In genomic region chr4:142023166-142023565, GRCm38 (mm10) we compare ENCODE assay signal across 28 mouse cellular contexts. TPM values are rescaled to one million over a fixed set of nuclear protein-coding genes. Genes with fewer than 3 reads are reported as not detected.
DNase-seq lines count a peak whose midpoint lies in the region; ATAC-seq and TF ChIP-seq lines count a peak whose summit lies in the region.
"Had no signal": no experiment of that assay in that cellular context is flagged by ENCODE, and none has a peak within 500 bp of the region (broad histone marks: within the 10 kb centered on the region; RNA-seq: fewer than 3 reads in every experiment).

No protein-coding gene starts in this region.

- ATAC-seq in lung, postnatal 0 days, result peak; percentile 55; the same call in 1 of the 2 replicates
- no peak for ATAC-seq in forebrain, embryonic 16.5 days
- ATAC-seq: hindbrain, postnatal 0 days; intestine, postnatal 0 days; liver, embryonic 12.5 days; liver, postnatal 0 days had no signal

- DNase-seq in lung, postnatal 0 days (ENCODE audit: low spot score), result peak; percentile 58
- DNase-seq in lung, postnatal 14 days, result no peak
- no peak for DNase-seq in ovary, adult 18-20 months (ENCODE audit: low spot score)
- no peak for DNase-seq in layer of hippocampus, postnatal 36 days
- DNase-seq: adrenal gland, postnatal 25 days; cerebellum, adult 18-20 months; cerebellum, postnatal 10 days; gastrocnemius, postnatal 10 days; heart, postnatal 14 days; kidney, postnatal 36 days; liver, postnatal 0 days; midbrain, embryonic 14.5 days; right cerebral cortex, postnatal 25 days; thymus, postnatal 25 days had no signal

- no peaks in the 10 kb centered on the region for H3K4me1 ChIP-seq in lung, postnatal 0 days (ENCODE audit: insufficient read depth, low read depth, low read length)
- peaks cover 18% of the 10 kb centered on the region for H3K4me1 ChIP-seq in bone marrow macrophage, adult 2 months (ENCODE audit: control insufficient read depth, insufficient read depth, low read length)
- H3K4me1 ChIP-seq in forebrain, embryonic 16.5 days (replicated peaks; ENCODE audit: control insufficient read depth, insufficient read depth, low read length), result no peaks in the 10 kb centered on the region
- H3K4me1 ChIP-seq: embryonic facial prominence, embryonic 15.5 days; forebrain, embryonic 12.5 days; hindbrain, embryonic 12.5 days; neural tube, embryonic 15.5 days; stomach, embryonic 15.5 days had no signal

- TF ChIP-seq POLR2A in bone marrow macrophage, adult 2 months (IDR thresholded peaks at IDR 0.05; ENCODE audit: borderline replicate concordance, low read depth, low read length), result no peak

- H3K27ac ChIP-seq in lung, postnatal 0 days (ENCODE audit: low read length), result no peak overlapping the region
- H3K27ac ChIP-seq in bone marrow macrophage, adult 2 months (ENCODE audit: insufficient read depth, low read depth, low read length), result peak overlapping the region; percentile 34; the same call in 1 of the 2 replicates
- peak overlapping the region; percentile 17; the same call in 1 of the 2 replicates for H3K27ac ChIP-seq in macrophage
- H3K27ac ChIP-seq in forebrain, embryonic 16.5 days (ENCODE audit: low read length), result no peak overlapping the region
- H3K27ac ChIP-seq: embryonic facial prominence, embryonic 10.5 days; embryonic facial prominence, embryonic 15.5 days; forebrain, embryonic 12.5 days; hindbrain, embryonic 12.5 days; hindbrain, postnatal 0 days; limb, embryonic 12.5 days; liver, embryonic 12.5 days; neural tube, embryonic 15.5 days; stomach, embryonic 15.5 days had no signal

- H3K27me3 ChIP-seq in lung, postnatal 0 days (replicated peaks; ENCODE audit: insufficient read depth, low read length), result no peaks in the 10 kb centered on the region
- no peaks in the 10 kb centered on the region for H3K27me3 ChIP-seq in forebrain, embryonic 16.5 days (replicated peaks; ENCODE audit: control insufficient read depth, insufficient read depth, low read length)
- H3K27me3 ChIP-seq: embryonic facial prominence, embryonic 15.5 days; hindbrain, embryonic 12.5 days; limb, embryonic 12.5 days; neural tube, embryonic 15.5 days; stomach, embryonic 15.5 days had no signal

- H3K4me2 ChIP-seq in lung, postnatal 0 days (replicated peaks; ENCODE audit: low read depth, low read length), result no peak overlapping the region
- no peak overlapping the region for H3K4me2 ChIP-seq in forebrain, embryonic 16.5 days (ENCODE audit: low read length)
- H3K4me2 ChIP-seq: embryonic facial prominence, embryonic 15.5 days; forebrain, embryonic 12.5 days; hindbrain, embryonic 12.5 days; limb, embryonic 12.5 days; liver, embryonic 12.5 days; neural tube, embryonic 15.5 days; stomach, embryonic 15.5 days had no signal

- no peak for TF ChIP-seq CTCF in lung, postnatal 0 days (IDR thresholded peaks at IDR 0.05)
- no peak for TF ChIP-seq CTCF in bone marrow macrophage, adult 2 months (IDR thresholded peaks at IDR 0.05; ENCODE audit: low read depth, low read length)

- no peaks in the 10 kb centered on the region for H3K36me3 ChIP-seq in lung, postnatal 0 days (ENCODE audit: insufficient read depth, low read length)
- no peaks in the 10 kb centered on the region for H3K36me3 ChIP-seq in macrophage (ENCODE audit: inconsistent target)
- H3K36me3 ChIP-seq in forebrain, embryonic 16.5 days (ENCODE audit: control insufficient read depth, insufficient read depth), result no peaks in the 10 kb centered on the region
- H3K36me3 ChIP-seq: embryonic facial prominence, embryonic 10.5 days; embryonic facial prominence, embryonic 15.5 days; forebrain, embryonic 12.5 days; G1E; hindbrain, embryonic 12.5 days; limb, embryonic 12.5 days; liver, embryonic 12.5 days; neural tube, embryonic 15.5 days; stomach, embryonic 15.5 days had no signal

- 54% methylated on average over 4 of the region's 4 CpGs for WGBS in lung, postnatal 0 days
- 48% methylated on average over 4 of the region's 4 CpGs for WGBS in macrophage (ENCODE audit: missing documents)
- 78% methylated on average over 4 of the region's 4 CpGs for whole genome bisulfite sequencing in forebrain, embryonic 16.5 days

- H3K9me3 ChIP-seq in lung, postnatal 0 days (ENCODE audit: low read length), result no peaks in the 10 kb centered on the region
- H3K9me3 ChIP-seq in forebrain, embryonic 16.5 days (ENCODE audit: control insufficient read depth, low read length), result no peaks in the 10 kb centered on the region
- H3K9me3 ChIP-seq: embryonic facial prominence, embryonic 15.5 days; forebrain, embryonic 12.5 days; hindbrain, embryonic 12.5 days; limb, embryonic 12.5 days; liver, embryonic 12.5 days; neural tube, embryonic 15.5 days; stomach, embryonic 15.5 days had no signal

- H3K9ac ChIP-seq in lung, postnatal 0 days (replicated peaks; ENCODE audit: low read depth), result no peak overlapping the region
- H3K9ac ChIP-seq in forebrain, embryonic 16.5 days (replicated peaks; ENCODE audit: low read depth, low read length), result no peak overlapping the region
- H3K9ac ChIP-seq: embryonic facial prominence, embryonic 15.5 days; forebrain, embryonic 12.5 days; hindbrain, embryonic 12.5 days; limb, embryonic 12.5 days; liver, embryonic 12.5 days; liver, postnatal 0 days; neural tube, embryonic 15.5 days; stomach, embryonic 15.5 days had no signal

- peaks cover 26% of the 10 kb centered on the region; the same call in 1 of the 2 replicates for H3K79me2 ChIP-seq in macrophage (ENCODE audit: inconsistent target)

- TF ChIP-seq EP300 in lung, postnatal 0 days (IDR thresholded peaks at IDR 0.05), result no peak

- H3K4me3 ChIP-seq in lung, postnatal 0 days (ENCODE audit: low read depth, low read length), result no peak overlapping the region
- H3K4me3 ChIP-seq in bone marrow macrophage, adult 2 months (ENCODE audit: insufficient read depth, low read length), result no peak overlapping the region; the same call in 1 of the 2 replicates
- no peak overlapping the region for H3K4me3 ChIP-seq in macrophage (ENCODE audit: inconsistent target)
- no peak overlapping the region for H3K4me3 ChIP-seq in forebrain, embryonic 16.5 days (replicated peaks; ENCODE audit: low read length)
- H3K4me3 ChIP-seq: embryonic facial prominence, embryonic 10.5 days; embryonic facial prominence, embryonic 15.5 days; forebrain, embryonic 12.5 days; hindbrain, embryonic 12.5 days; limb, embryonic 12.5 days; liver, embryonic 12.5 days; neural tube, embryonic 15.5 days; stomach, embryonic 15.5 days had no signal

RNA-seq across cellular contexts. Expression of gene Fhad1, which starts 8.3 kb away (rescaled TPM):
- 6.5 and 8.3 TPM in 2 replicates for polyA plus RNA-seq in lung, postnatal 0 days (2015; fragmentation: Nextera tagmentation; extraction: Ambion mirVana)
- polyA plus RNA-seq in bone marrow macrophage, adult 2 months (2012; ENCODE audit: insufficient read depth, insufficient read length, missing spikeins), result 3.2 and 4.9 TPM in 2 replicates
- total RNA-seq in macrophage (2018; cell fraction: chromatin; rRNA removed), result 100 to 1,000 TPM in 1 of 26 experiments, 10 to 100 TPM in 23, 1 to 10 TPM in 2; 6.2 to 111 (median 29.8) TPM
- 1 to 10 TPM; 2.1 to 7.1 (median 4.0) TPM for total RNA-seq in macrophage (2018; cell fraction: cytosol; rRNA removed)
- 10 to 100 TPM in 16 of 26 experiments, 1 to 10 TPM in 10; 4.7 to 45.7 (median 11.1) TPM for total RNA-seq in macrophage (2018; cell fraction: nucleus; rRNA removed)
- 3.0 to 8.6 TPM (median 5.4 TPM) in 3 replicates for polyA plus RNA-seq in macrophage (2018)
- polyA plus RNA-seq in forebrain, embryonic 16.5 days (2015; fragmentation: Nextera tagmentation; extraction: Ambion mirVana), result 1.6 and 1.8 TPM in 2 replicates
- total RNA-seq in layer of hippocampus, postnatal 36 days (2021), result 1 to 10 TPM; 8.6 to 9.7 TPM
- polyA plus RNA-seq: G1E had no signal

Comparison
In these comparisons a context has a peak if more than half of its experiments do, and no peak if none do; other contexts are left out.
1. H3K27ac ChIP-seq: peak in bone marrow macrophage, adult 2 months (single experiment) and macrophage (single experiment); none in lung, postnatal 0 days (single experiment) and forebrain, embryonic 16.5 days (single experiment).